8 mouse cellular contexts compared by ENCODE assay signal in the genomic region with DNA sequence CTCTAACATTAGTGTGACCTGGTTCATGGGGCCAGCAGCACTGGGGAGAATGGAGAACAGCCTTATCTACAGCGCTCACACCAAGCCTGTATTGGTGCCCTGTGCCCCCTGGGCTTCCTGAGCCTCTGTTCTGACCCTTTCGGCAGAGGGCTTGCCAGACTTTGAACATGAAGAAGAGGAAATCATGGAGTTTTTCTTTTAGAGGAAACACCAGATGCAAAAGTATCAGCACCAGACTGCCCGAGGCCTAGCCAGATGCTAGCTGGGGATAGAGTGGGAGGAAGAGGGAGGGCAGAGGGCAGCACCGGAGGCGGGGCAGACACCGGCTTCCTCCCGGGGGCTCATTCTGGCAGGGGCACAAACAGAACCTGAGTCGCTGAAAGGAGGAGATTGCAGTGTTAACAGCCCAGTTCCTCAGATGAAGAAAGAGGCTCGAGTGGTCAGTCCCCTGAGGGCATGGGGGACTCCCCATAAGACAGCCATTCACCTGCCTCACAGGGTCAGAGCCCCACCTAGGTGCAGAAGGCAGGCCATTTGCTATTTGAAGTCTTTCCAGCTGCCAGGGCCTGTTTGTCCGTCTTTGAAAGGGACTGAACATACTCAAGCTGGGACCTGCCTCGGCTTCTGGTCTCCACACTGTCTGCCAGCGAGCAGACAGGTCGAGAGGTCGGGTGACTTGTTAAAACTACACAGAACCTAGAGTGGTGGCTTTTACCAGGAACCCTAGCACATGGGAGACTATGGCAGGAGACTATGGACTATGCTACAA. TPM values are rescaled to one million over a fixed set of nuclear protein-coding genes. Genes with fewer than 3 reads are reported as not detected.
A peak's percentile ranks its signal among the peaks of the same experiment; 100 is the strongest.
DNase-seq lines count a peak whose midpoint lies in the region; ATAC-seq and TF ChIP-seq lines count a peak whose summit lies in the region.

No protein-coding gene starts in this region.

- H3K9me3 ChIP-seq in megakaryocyte, embryonic 14.5 days = no peaks in the 10 kb centered on the region
- no peaks in the 10 kb centered on the region for H3K9me3 ChIP-seq in embryonic facial prominence, embryonic 11.5 days (replicated peaks; ENCODE audit: control insufficient read depth, low read length)
- H3K9me3 ChIP-seq in hindbrain, embryonic 13.5 days = no peaks in the 10 kb centered on the region
- no peaks in the 10 kb centered on the region for H3K9me3 ChIP-seq in liver, embryonic 16.5 days (replicated peaks; ENCODE audit: control insufficient read depth, low read length)
- no peaks in the 10 kb centered on the region for H3K9me3 ChIP-seq in midbrain, postnatal 0 days (ENCODE audit: low read length)

- peaks cover 96% of the 10 kb centered on the region for H3K4me1 ChIP-seq in megakaryocyte, embryonic 14.5 days
- H3K4me1 ChIP-seq in embryonic facial prominence, embryonic 11.5 days (ENCODE audit: control insufficient read depth, insufficient read depth, low read length) = peaks cover 2% of the 10 kb centered on the region; the same call in 1 of the 2 replicates
- H3K4me1 ChIP-seq in hindbrain, embryonic 13.5 days (replicated peaks) = peaks cover 14% of the 10 kb centered on the region
- H3K4me1 ChIP-seq in liver, embryonic 16.5 days (ENCODE audit: control insufficient read depth, low read depth, low read length) = peaks cover 16% of the 10 kb centered on the region
- no peaks in the 10 kb centered on the region for H3K4me1 ChIP-seq in midbrain, postnatal 0 days (ENCODE audit: insufficient read depth, low read length)

- ATAC-seq in megakaryocyte, adult 5-6 weeks (ENCODE audit: poor library complexity, severe bottlenecking) = no peak
- ATAC-seq in embryonic facial prominence, embryonic 11.5 days (replicated peaks; ENCODE audit: insufficient number of reproducible peaks, low FRiP score, low TSS enrichment, low read depth) = no peak
- ATAC-seq in hindbrain, embryonic 13.5 days (ENCODE audit: low FRiP score) = no peak
- ATAC-seq in liver, embryonic 16.5 days (ENCODE audit: low read depth) = peak; percentile 59
- ATAC-seq in erythroblast, adult 5-6 weeks (replicated peaks; ENCODE audit: low FRiP score, poor library complexity, severe bottlenecking) = no peak
- ATAC-seq in midbrain, postnatal 0 days (ENCODE audit: low FRiP score) = no peak

- peak overlapping the region; percentile 84 for H3K4me3 ChIP-seq in megakaryocyte, embryonic 14.5 days (replicated peaks)
- no peak overlapping the region for H3K4me3 ChIP-seq in embryonic facial prominence, embryonic 11.5 days (ENCODE audit: low read depth, low read length)
- H3K4me3 ChIP-seq in hindbrain, embryonic 13.5 days = no peak overlapping the region
- H3K4me3 ChIP-seq in liver, embryonic 16.5 days (ENCODE audit: low read depth, low read length) = no peak overlapping the region
- no peak overlapping the region for H3K4me3 ChIP-seq in midbrain, postnatal 0 days (ENCODE audit: low read depth, low read length)

- H3K9ac ChIP-seq in embryonic facial prominence, embryonic 11.5 days (replicated peaks; ENCODE audit: low read length) = no peak overlapping the region; the same call in 1 of the 2 replicates
- no peak overlapping the region for H3K9ac ChIP-seq in hindbrain, embryonic 13.5 days
- H3K9ac ChIP-seq in liver, embryonic 16.5 days (ENCODE audit: low read depth, low read length) = peak overlapping the region; percentile 1; the same call in 1 of the 2 replicates
- H3K9ac ChIP-seq in midbrain, postnatal 0 days (replicated peaks; ENCODE audit: low read length, poor library complexity, severe bottlenecking) = no peak overlapping the region

- H3K4me2 ChIP-seq in embryonic facial prominence, embryonic 11.5 days (ENCODE audit: low read depth, low read length) = no peak overlapping the region
- H3K4me2 ChIP-seq in hindbrain, embryonic 13.5 days = no peak overlapping the region
- H3K4me2 ChIP-seq in liver, embryonic 16.5 days (ENCODE audit: low read depth, low read length) = peak overlapping the region; percentile 9; the same call in 1 of the 2 replicates
- H3K4me2 ChIP-seq in midbrain, postnatal 0 days (ENCODE audit: low read depth, low read length, poor library complexity, severe bottlenecking) = no peak overlapping the region

- WGBS in embryonic facial prominence, embryonic 11.5 days = 26% methylated on average over 14 of the region's 14 CpGs
- 49% methylated on average over 14 of the region's 14 CpGs for WGBS in hindbrain, embryonic 13.5 days
- 18% methylated on average over 14 of the region's 14 CpGs for WGBS in liver, embryonic 16.5 days (ENCODE audit: insufficient replicate concordance)
- 47% methylated on average over 14 of the region's 14 CpGs for WGBS in midbrain, postnatal 0 days

- H3K27me3 ChIP-seq in megakaryocyte, embryonic 14.5 days (replicated peaks) = peaks cover 3% of the 10 kb centered on the region
- H3K27me3 ChIP-seq in embryonic facial prominence, embryonic 11.5 days (ENCODE audit: control insufficient read depth, insufficient read depth, low read length) = no peaks in the 10 kb centered on the region
- no peaks in the 10 kb centered on the region for H3K27me3 ChIP-seq in hindbrain, embryonic 13.5 days
- H3K27me3 ChIP-seq in liver, embryonic 16.5 days (ENCODE audit: control insufficient read depth, insufficient read depth, low read depth, low read length) = no peaks in the 10 kb centered on the region
- no peaks in the 10 kb centered on the region for H3K27me3 ChIP-seq in midbrain, postnatal 0 days (ENCODE audit: insufficient read depth, low read length)

- peaks cover 68% of the 10 kb centered on the region for H3K36me3 ChIP-seq in megakaryocyte, embryonic 14.5 days (replicated peaks; ENCODE audit: low read length)
- H3K36me3 ChIP-seq in embryonic facial prominence, embryonic 11.5 days (replicated peaks; ENCODE audit: control insufficient read depth, insufficient read depth, low read depth, low read length) = peaks cover 5% of the 10 kb centered on the region
- peaks cover 92% of the 10 kb centered on the region for H3K36me3 ChIP-seq in hindbrain, embryonic 13.5 days
- H3K36me3 ChIP-seq in liver, embryonic 16.5 days (ENCODE audit: control insufficient read depth, insufficient read depth) = peaks cover 9% of the 10 kb centered on the region
- peaks cover 61% of the 10 kb centered on the region for H3K36me3 ChIP-seq in midbrain, postnatal 0 days (ENCODE audit: insufficient read depth, low read length)

- DNase-seq in embryonic facial prominence, embryonic 11.5 days (ENCODE audit: low spot score) = peak; percentile 49
- DNase-seq in cerebellum, adult 9-11 months = no peak
- no peak for DNase-seq in midbrain, postnatal 0 days (ENCODE audit: low spot score)

- H3K27ac ChIP-seq in embryonic facial prominence, embryonic 11.5 days (replicated peaks; ENCODE audit: low read depth, low read length) = 0 out of 2 replicates have a peak overlapping the region, but pooled peaks have one; percentile 13
- H3K27ac ChIP-seq in hindbrain, embryonic 13.5 days = peak overlapping the region; percentile 37; the same call in 1 of the 2 replicates
- H3K27ac ChIP-seq in liver, embryonic 16.5 days (ENCODE audit: low read length) = peak overlapping the region; percentile 48
- H3K27ac ChIP-seq in midbrain, postnatal 0 days (ENCODE audit: low read depth, low read length) = no peak overlapping the region

- no peak for TF ChIP-seq CTCF in midbrain, postnatal 0 days (IDR thresholded peaks at IDR 0.05)

RNA-seq across cellular contexts. Expression of a gene that starts 8.5 kb away (rescaled TPM):
- 9.3 and 21.8 TPM in 2 replicates for polyA plus RNA-seq in megakaryocyte, embryonic 14.5 days (2012; ENCODE audit: insufficient read depth, low replicate concordance)
- total RNA-seq in megakaryocyte, adult 5-6 weeks (2015) = 35.0 and 43.3 TPM in 2 replicates
- total RNA-seq in megakaryocyte, adult 5-6 weeks (2017) = 66.3 and 79.6 TPM in 2 replicates
- 5.6 and 6.4 TPM in 2 replicates for polyA plus RNA-seq in embryonic facial prominence, embryonic 11.5 days (2014; fragmentation: Nextera tagmentation; extraction: Ambion mirVana)
- 17.5 and 17.6 TPM in 2 replicates for polyA plus RNA-seq in hindbrain, embryonic 13.5 days (2015; fragmentation: Nextera tagmentation; extraction: Ambion mirVana)
- polyA plus RNA-seq in liver, embryonic 16.5 days (2015; fragmentation: Nextera tagmentation; extraction: Ambion mirVana) = 8.2 and 8.6 TPM in 2 replicates
- total RNA-seq in erythroblast, adult 5-6 weeks (2015; ENCODE audit: low replicate concordance) = 21.5 and 30.0 TPM in 2 replicates
- 14.5 and 21.1 TPM in 2 replicates for total RNA-seq in erythroblast, adult 5-6 weeks (2017; ENCODE audit: low replicate concordance)
- total RNA-seq in midbrain, postnatal 0 days (2014; rRNA removed) = 70.6 and 86.8 TPM in 2 replicates
- 18.1 TPM in 2 replicates for polyA plus RNA-seq in midbrain, postnatal 0 days (2015; fragmentation: Nextera tagmentation; extraction: Ambion mirVana)

RNA-seq across cellular contexts. Expression of a gene that starts 14.1 kb away (rescaled TPM):
- polyA plus RNA-seq in megakaryocyte, embryonic 14.5 days (2012; ENCODE audit: insufficient read depth, low replicate concordance) = 1,025 and 2,643 TPM in 2 replicates
- total RNA-seq in megakaryocyte, adult 5-6 weeks (2015) = 164 and 205 TPM in 2 replicates
- 179 and 212 TPM in 2 replicates for total RNA-seq in megakaryocyte, adult 5-6 weeks (2017)
- polyA plus RNA-seq in embryonic facial prominence, embryonic 11.5 days (2014; fragmentation: Nextera tagmentation; extraction: Ambion mirVana) = 157 and 172 TPM in 2 replicates
- polyA plus RNA-seq in hindbrain, embryonic 13.5 days (2015; fragmentation: Nextera tagmentation; extraction: Ambion mirVana) = 103 and 107 TPM in 2 replicates
- 52.1 and 58.4 TPM in 2 replicates for polyA plus RNA-seq in liver, embryonic 16.5 days (2015; fragmentation: Nextera tagmentation; extraction: Ambion mirVana)
- total RNA-seq in erythroblast, adult 5-6 weeks (2015; ENCODE audit: low replicate concordance) = 71.3 and 72.7 TPM in 2 replicates
- total RNA-seq in erythroblast, adult 5-6 weeks (2017; ENCODE audit: low replicate concordance) = 42.1 and 81.4 TPM in 2 replicates
- 70.5 and 92.2 TPM in 2 replicates for total RNA-seq in midbrain, postnatal 0 days (2014; rRNA removed)
- polyA plus RNA-seq in midbrain, postnatal 0 days (2015; fragmentation: Nextera tagmentation; extraction: Ambion mirVana) = 90.2 and 95.5 TPM in 2 replicates

RNA-seq across cellular contexts. Expression of a gene that starts 14.6 kb away (rescaled TPM):
- polyA plus RNA-seq in megakaryocyte, embryonic 14.5 days (2012; ENCODE audit: insufficient read depth, low replicate concordance) = 70.2 and 174 TPM in 2 replicates
- total RNA-seq in megakaryocyte, adult 5-6 weeks (2015) = 15.1 and 16.6 TPM in 2 replicates
- 19.2 and 20.7 TPM in 2 replicates for total RNA-seq in megakaryocyte, adult 5-6 weeks (2017)
- 49.7 and 51.1 TPM in 2 replicates for polyA plus RNA-seq in embryonic facial prominence, embryonic 11.5 days (2014; fragmentation: Nextera tagmentation; extraction: Ambion mirVana)
- 71.7 and 73.8 TPM in 2 replicates for polyA plus RNA-seq in hindbrain, embryonic 13.5 days (2015; fragmentation: Nextera tagmentation; extraction: Ambion mirVana)
- polyA plus RNA-seq in liver, embryonic 16.5 days (2015; fragmentation: Nextera tagmentation; extraction: Ambion mirVana) = 19.5 and 21.0 TPM in 2 replicates
- 6.0 and 7.3 TPM in 2 replicates for total RNA-seq in erythroblast, adult 5-6 weeks (2015; ENCODE audit: low replicate concordance)
- total RNA-seq in erythroblast, adult 5-6 weeks (2017; ENCODE audit: low replicate concordance) = 2.5 and 9.6 TPM in 2 replicates
- 59.6 and 85.6 TPM in 2 replicates for total RNA-seq in midbrain, postnatal 0 days (2014; rRNA removed)
- polyA plus RNA-seq in midbrain, postnatal 0 days (2015; fragmentation: Nextera tagmentation; extraction: Ambion mirVana) = 56.8 and 60.6 TPM in 2 replicates

RNA-seq across cellular contexts. Expression of a gene that starts 34.8 kb away (rescaled TPM):
- 3.6 TPM in 1 of 2 replicates, not detected in the other for polyA plus RNA-seq in megakaryocyte, embryonic 14.5 days (2012; ENCODE audit: insufficient read depth, low replicate concordance)
- total RNA-seq in megakaryocyte, adult 5-6 weeks (2015) = 0.80 and 3.2 TPM in 2 replicates
- 0.11 and 0.12 TPM in 2 replicates for total RNA-seq in megakaryocyte, adult 5-6 weeks (2017)
- polyA plus RNA-seq in embryonic facial prominence, embryonic 11.5 days (2014; fragmentation: Nextera tagmentation; extraction: Ambion mirVana) = 1.4 and 2.8 TPM in 2 replicates
- 4.9 and 5.7 TPM in 2 replicates for polyA plus RNA-seq in hindbrain, embryonic 13.5 days (2015; fragmentation: Nextera tagmentation; extraction: Ambion mirVana)
- 5.8 and 11.2 TPM in 2 replicates for polyA plus RNA-seq in liver, embryonic 16.5 days (2015; fragmentation: Nextera tagmentation; extraction: Ambion mirVana)
- not detected in 2 replicates for total RNA-seq in erythroblast, adult 5-6 weeks (2015; ENCODE audit: low replicate concordance)
- total RNA-seq in erythroblast, adult 5-6 weeks (2017; ENCODE audit: low replicate concordance) = not detected in 2 replicates
- total RNA-seq in midbrain, postnatal 0 days (2014; rRNA removed) = 16.4 and 25.8 TPM in 2 replicates
- 11.7 and 13.2 TPM in 2 replicates for polyA plus RNA-seq in midbrain, postnatal 0 days (2015; fragmentation: Nextera tagmentation; extraction: Ambion mirVana)

RNA-seq across cellular contexts. Expression of a gene that starts 43.1 kb away (rescaled TPM):
- 4.8 and 6.6 TPM in 2 replicates for polyA plus RNA-seq in megakaryocyte, embryonic 14.5 days (2012; ENCODE audit: insufficient read depth, low replicate concordance)
- total RNA-seq in megakaryocyte, adult 5-6 weeks (2015) = 0.56 and 0.68 TPM in 2 replicates
- total RNA-seq in megakaryocyte, adult 5-6 weeks (2017) = 0.88 and 1.3 TPM in 2 replicates
- polyA plus RNA-seq in embryonic facial prominence, embryonic 11.5 days (2014; fragmentation: Nextera tagmentation; extraction: Ambion mirVana) = 0.43 and 0.61 TPM in 2 replicates
- polyA plus RNA-seq in hindbrain, embryonic 13.5 days (2015; fragmentation: Nextera tagmentation; extraction: Ambion mirVana) = 0.42 and 0.48 TPM in 2 replicates
- polyA plus RNA-seq in liver, embryonic 16.5 days (2015; fragmentation: Nextera tagmentation; extraction: Ambion mirVana) = 0.34 and 0.40 TPM in 2 replicates
- total RNA-seq in erythroblast, adult 5-6 weeks (2015; ENCODE audit: low replicate concordance) = 0.21 TPM in 1 of 2 replicates, not detected in the other
- total RNA-seq in erythroblast, adult 5-6 weeks (2017; ENCODE audit: low replicate concordance) = 0.17 and 0.70 TPM in 2 replicates
- 4.8 and 5.4 TPM in 2 replicates for total RNA-seq in midbrain, postnatal 0 days (2014; rRNA removed)
- 0.20 and 0.67 TPM in 2 replicates for polyA plus RNA-seq in midbrain, postnatal 0 days (2015; fragmentation: Nextera tagmentation; extraction: Ambion mirVana)
